Mouse (Mus musculus) heart, postnatal 0 days (tissue): ENCODE data around the gene Dnajc16. TPM values are rescaled to one million over a fixed set of nuclear protein-coding genes. Genes with fewer than 3 reads are reported as not detected.

Experiments
- ATAC-seq: fragments of 200-750 bp; cut with Nextera tagmentation; 2 replicates; pipeline ENCODE4 v1.8.0; 2017; ENCODE audit warnings: low read depth, moderate number of reproducible peaks, moderate library complexity; ENCODE audit not compliant: insufficient read depth
- DNase-seq: peaks from one replicate; pipeline ENCODE4 v3.0.0-alpha.2; 2016; ENCODE audit warnings: low spot score
- H3K27ac ChIP-seq: fragments of 300-500 bp; sonication (generic); 2 replicates; pipeline ENCODE4 v1.5.1; 2014; ENCODE audit warnings: low read depth, mild to moderate bottlenecking
- H3K27me3 ChIP-seq: fragments of 300-500 bp; sonication (generic); 2 replicates; pipeline ENCODE4 v1.6.1; 2014; ENCODE audit warnings: low read length, mixed read lengths; ENCODE audit not compliant: control insufficient read depth, insufficient read depth
- H3K36me3 ChIP-seq: fragments of 300-500 bp; sonication (generic); replicated peaks from 2 replicates; pipeline ENCODE4 v1.6.1; 2014; ENCODE audit warnings: low read length, mixed read lengths; ENCODE audit not compliant: control insufficient read depth, insufficient read depth
- H3K4me1 ChIP-seq: fragments of 300-500 bp; sonication (generic); 2 replicates; pipeline ENCODE4 v1.6.1; 2014; ENCODE audit warnings: antibody characterized with exemption; ENCODE audit not compliant: control insufficient read depth, insufficient read depth
- H3K4me2 ChIP-seq: fragments of 300-500 bp; sonication (generic); 2 replicates; pipeline ENCODE4 v1.6.1; 2014; ENCODE audit warnings: low read depth, mild to moderate bottlenecking, low read length, moderate library complexity
- H3K4me3 ChIP-seq: fragments of 300-500 bp; sonication (generic); 2 replicates; pipeline ENCODE4 v1.5.1; 2014; ENCODE audit warnings: low read depth, low read length
- H3K9ac ChIP-seq: fragments of 300-500 bp; sonication (generic); replicated peaks from 2 replicates; pipeline ENCODE4 v1.6.1; 2014; ENCODE audit warnings: low read depth, low read length, mixed read lengths
- H3K9me3 ChIP-seq: fragments of 300-500 bp; sonication (generic); replicated peaks from 2 replicates; pipeline ENCODE4 v1.6.1; 2016; ENCODE audit warnings: low read length; ENCODE audit not compliant: control insufficient read depth
- CTCF ChIP-seq: IDR thresholded peaks from 2 replicates; pipeline ENCODE4 v1.5.1; 2016; ENCODE audit warnings: antibody characterized with exemption, control low read depth, low read depth
- EP300 ChIP-seq: IDR thresholded peaks from 2 replicates; pipeline ENCODE4 v1.6.1; 2016; ENCODE audit warnings: antibody characterized with exemption, low read depth
- WGBS: fragments of 180-500 bp; shearing (Covaris S2); extraction: QIAGEN DNeasy Blood & Tissue Kit; methylation state at CpG from one replicate; pipeline ENCODE4 v1.1.7; 2014; 5-methylcytosine and 5-hydroxymethylcytosine counted together
- polyA plus RNA-seq: library from polyadenylated mRNA; unstranded; fragments of >200 nt; fragmentation: Nextera tagmentation; extraction: Ambion mirVana; gene quantifications from 2 replicates; pipeline ENCODE4 v1.2.1, GENCODE M21; 2015
- total RNA-seq: library from RNA; depleted of rRNA; stranded (reverse); fragments of >200 nt; gene quantifications from 2 replicates; pipeline ENCODE4 v1.2.3, GENCODE M21; 2014; ENCODE audit warnings: low replicate concordance

Dnajc16 gene
- total and polyA plus RNA-seq, 2 experiments from 2014 or later, result 4.5 to 12.3 TPM

- H3K4me3 ChIP-seq, result no peak overlapping the region
- H3K4me2 ChIP-seq, result no peak overlapping the region
- no peak overlapping the region for H3K27ac ChIP-seq
- H3K9me3 ChIP-seq, result no peaks in the 10 kb centered on the region
- DNase-seq, result peak; percentile 58
- no peaks in the 10 kb centered on the region for H3K27me3 ChIP-seq
- peaks cover 98% of the 10 kb centered on the region for H3K36me3 ChIP-seq
- TF ChIP-seq CTCF, result peak; percentile 81
- TF ChIP-seq EP300, result no peak
- H3K4me1 ChIP-seq, result no peaks in the 10 kb centered on the region
- no peak overlapping the region for H3K9ac ChIP-seq
- peak; percentile 60; the same call in 1 of the 2 replicates for ATAC-seq
- WGBS, result 70% methylated on average over 8 of the region's 8 CpGs
These were observed 19.2 kb upstream of the Dnajc16 start for GRCm38 (mm10) chr4:141809850-141810464.

DNA sequence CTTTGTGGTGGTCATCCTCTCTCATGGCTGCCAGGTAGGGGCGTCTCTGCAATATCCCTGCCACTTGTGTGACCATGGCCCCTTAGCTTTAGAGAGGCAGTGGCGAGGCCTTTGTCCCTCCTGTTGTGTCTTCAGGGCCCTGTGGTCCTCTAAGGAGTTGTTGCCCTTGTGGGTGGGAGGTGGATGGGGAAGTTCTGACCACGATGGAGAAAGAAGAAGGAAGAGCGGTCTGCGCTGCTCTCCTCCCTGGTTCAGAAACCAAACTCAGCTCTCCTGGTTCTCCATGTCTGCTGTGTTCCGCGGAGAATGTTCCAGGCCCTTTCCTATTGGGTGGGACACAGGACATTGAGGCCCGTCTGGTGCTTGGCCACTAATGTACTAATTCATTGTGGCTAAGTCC is 15.2 kb upstream of the Dnajc16 start:
- DNase-seq (no peak), ATAC-seq (no peak)
- WGBS, result 91% methylated on average over 8 of the region's 8 CpGs
- Histone ChIP-seq H3K36me3 (peaks cover 79% of the 10 kb centered on the region), H3K27ac (no peak overlapping the region), H3K9ac (no peak overlapping the region), H3K9me3 (no peaks in the 10 kb centered on the region), H3K27me3 (no peaks in the 10 kb centered on the region), H3K4me2 (no peak overlapping the region), H3K4me3 (no peak overlapping the region), H3K4me1 (no peaks in the 10 kb centered on the region)
- no peak for TF ChIP-seq EP300
- no peak for TF ChIP-seq CTCF

DNA sequence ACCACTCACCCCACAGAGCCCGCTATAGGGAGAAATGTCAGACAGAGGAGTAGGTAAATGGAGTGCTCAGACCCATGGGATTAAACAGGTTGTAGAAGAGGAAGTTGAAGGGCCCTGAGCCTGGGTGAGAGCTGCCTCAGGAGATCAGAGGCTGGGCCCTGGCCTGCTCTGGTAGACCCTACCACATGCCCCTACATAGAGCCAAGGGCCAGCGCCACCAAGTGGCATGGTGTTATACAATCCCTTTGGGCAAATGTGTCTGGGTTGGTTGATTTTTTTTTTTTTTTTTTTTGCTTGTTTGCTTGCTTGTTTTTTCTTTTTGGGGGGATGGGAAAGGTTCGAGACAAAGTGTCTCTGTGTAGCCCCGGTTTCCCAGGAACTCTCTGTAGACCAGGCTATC is 13.4 kb upstream of the Dnajc16 start:
- H3K36me3 ChIP-seq, result peaks cover 62% of the 10 kb centered on the region
- TF ChIP-seq CTCF, result no peak
- no peak for TF ChIP-seq EP300
- DNase-seq, result no peak
- WGBS, result 78% methylated on average over 4 of the region's 4 CpGs
- no peaks in the 10 kb centered on the region for H3K9me3 ChIP-seq
- ATAC-seq, result no peak
- H3K4me2 ChIP-seq, result no peak overlapping the region
- H3K4me1 ChIP-seq, result no peaks in the 10 kb centered on the region
- H3K4me3 ChIP-seq, result no peak overlapping the region
- no peak overlapping the region for H3K9ac ChIP-seq
- H3K27me3 ChIP-seq, result no peaks in the 10 kb centered on the region
- H3K27ac ChIP-seq, result no peak overlapping the region

GRCm38 (mm10) chr4:141797545-141797944 is 6.8 kb upstream of the Dnajc16 start:
- H3K36me3 ChIP-seq, result peaks cover 18% of the 10 kb centered on the region
- no peak overlapping the region for H3K4me2 ChIP-seq
- H3K9me3 ChIP-seq, result no peaks in the 10 kb centered on the region
- DNase-seq (no peak), ATAC-seq (no peak)
- H3K4me1 ChIP-seq, result no peaks in the 10 kb centered on the region
- H3K27me3 ChIP-seq, result no peaks in the 10 kb centered on the region
- WGBS, result 88% methylated on average over 5 of the region's 5 CpGs
- TF ChIP-seq CTCF, result no peak
- no peak for TF ChIP-seq EP300
- no peak overlapping the region for H3K4me3 ChIP-seq
- H3K9ac ChIP-seq, result no peak overlapping the region
- H3K27ac ChIP-seq, result no peak overlapping the region

DNA sequence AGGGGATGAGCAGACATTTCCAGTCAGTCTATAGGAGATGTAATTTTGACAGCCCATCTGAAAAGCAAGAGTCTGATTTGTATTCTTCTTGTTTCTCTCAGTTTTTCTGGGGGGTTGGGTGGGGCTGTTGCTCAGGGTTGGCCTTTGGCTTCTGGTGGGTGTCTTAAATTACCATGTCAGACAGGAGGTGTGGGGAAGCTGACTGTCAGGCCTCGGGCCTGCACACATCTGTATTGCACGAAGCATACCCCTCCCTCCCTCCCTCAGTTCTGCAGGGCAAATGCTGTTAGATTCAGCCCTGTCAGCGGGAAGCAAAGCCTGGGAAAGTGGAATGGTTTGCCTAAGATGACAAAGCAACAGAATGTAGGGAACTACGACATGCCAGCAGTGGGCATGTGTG is 6.2 kb upstream of the Dnajc16 start:
- no peak for ATAC-seq
- WGBS, result 82% methylated on average over 4 of the region's 4 CpGs

GRCm38 (mm10) chr4:141796356-141796755 is 5.6 kb upstream of the Dnajc16 start:
- Histone ChIP-seq H3K9me3 (no peaks in the 10 kb centered on the region), H3K4me3 (no peak overlapping the region), H3K4me2 (no peak overlapping the region), H3K4me1 (no peaks in the 10 kb centered on the region), H3K27ac (no peak overlapping the region), H3K9ac (no peak overlapping the region), H3K36me3 (peaks cover 18% of the 10 kb centered on the region), H3K27me3 (no peaks in the 10 kb centered on the region)
- TF ChIP-seq EP300, result no peak
- no peak for TF ChIP-seq CTCF
- ATAC-seq, result no peak
- WGBS, result 78% methylated on average over 7 of the region's 7 CpGs
- DNase-seq, result no peak

More for the DNA sequence above, 6.2 kb upstream of the Dnajc16 start:
- Histone ChIP-seq H3K9me3 (no peaks in the 10 kb centered on the region), H3K27me3 (no peaks in the 10 kb centered on the region), H3K9ac (no peak overlapping the region), H3K27ac (no peak overlapping the region), H3K4me1 (no peaks in the 10 kb centered on the region), H3K4me3 (no peak overlapping the region), H3K36me3 (peaks cover 18% of the 10 kb centered on the region), H3K4me2 (no peak overlapping the region)
- no peak for DNase-seq
- TF ChIP-seq EP300, result no peak
- TF ChIP-seq CTCF, result no peak
